Mouse (Mus musculus) heart, adult 2 months (tissue): ENCODE data around the gene Dnajc11. TPM values are rescaled to one million over a fixed set of nuclear protein-coding genes. Genes with fewer than 3 reads are reported as not detected.
A peak's percentile ranks its signal among the peaks of the same experiment; 100 is the strongest.

Source experiments
- DNase-seq, 2 experiments: peaks; one replicate each; pipeline ENCODE4 v3.0.0; 2021
- H3K27ac ChIP-seq: fragments of 200-600 bp; 2 replicates; pipeline ENCODE4 v1.8.1; 2022
- H3K27me3 ChIP-seq: fragments of 200-500 bp; 2 replicates; pipeline ENCODE4 v1.6.1; 2012; ENCODE audit warnings: mild to moderate bottlenecking, low read length, inconsistent platforms, mixed read lengths; ENCODE audit not compliant: control insufficient read depth, insufficient read depth
- H3K36me3 ChIP-seq: fragments of 200-500 bp; 2 replicates; pipeline ENCODE4 v1.6.1; 2012; ENCODE audit warnings: low read length, inconsistent platforms; ENCODE audit not compliant: control insufficient read depth, insufficient read depth
- H3K4me1 ChIP-seq: fragments of 200-500 bp; 2 replicates; pipeline ENCODE4 v1.6.1; 2011; ENCODE audit warnings: low read length; ENCODE audit not compliant: control insufficient read depth, insufficient read depth
- H3K4me3 ChIP-seq: fragments of 200-600 bp; 2 replicates; pipeline ENCODE4 v1.8.1; 2022
- H3K79me2 ChIP-seq: fragments of 200-500 bp; replicated peaks from 2 replicates; pipeline ENCODE4 v1.6.1; 2012; ENCODE audit warnings: mild to moderate bottlenecking, inconsistent platforms, low read length, moderate library complexity, mixed read lengths; ENCODE audit not compliant: control insufficient read depth, insufficient read depth
- H3K9ac ChIP-seq: fragments of 200-500 bp; 2 replicates; pipeline ENCODE4 v1.6.1; 2012; ENCODE audit warnings: low read depth, mild to moderate bottlenecking, control low read depth, inconsistent platforms, low read length, mixed read lengths
- CTCF ChIP-seq: fragments of 200-600 bp; IDR thresholded peaks from 2 replicates; pipeline ENCODE4 v1.8.1; 2022; ENCODE audit warnings: antibody characterized with exemption, mild to moderate bottlenecking, moderate library complexity
- EP300 ChIP-seq: fragments of 200-500 bp; IDR thresholded peaks from 2 replicates; pipeline ENCODE4 v1.6.1; 2011; ENCODE audit warnings: low read depth, low read length, control low read depth; ENCODE audit not compliant: insufficient read depth
- POLR2A ChIP-seq: fragments of 200-500 bp; IDR thresholded peaks from 2 replicates; pipeline ENCODE4 v1.6.1; 2011; ENCODE audit warnings: mild to moderate bottlenecking, low read depth, low read length, control low read depth; ENCODE audit not compliant: insufficient read depth
- WGBS: fragments of 180-500 bp; shearing (Covaris S2); methylation state at CpG from one replicate; pipeline ENCODE4 v1.1.7; 2018; 5-methylcytosine and 5-hydroxymethylcytosine counted together
- intact Hi-C: fragments of 180-260 bp; cut with DNase I; formaldehyde crosslinking; loops from one replicate; pipeline ENCODE4 v1.15.1; 2025
- polyA plus RNA-seq: library from polyadenylated mRNA; depleted of rRNA; stranded (reverse); fragments of >200 nt; gene quantifications from 2 replicates; pipeline ENCODE4 v1.2.3, GENCODE M21; 2012
- total RNA-seq, 2 experiments: library from RNA; stranded (reverse); gene quantifications; 2 replicates each; pipeline ENCODE4 v1.2.3; 2021

Dnajc11 gene
- total and polyA plus RNA-seq, 3 experiments = 55.9 to 84.3 (median 71.0) TPM

GRCm38 (mm10) chr4:151988014-151988341 lies 54.5 kb downstream of the Dnajc11 start:
- Histone ChIP-seq H3K27ac (peak overlapping the region; percentile 88), H3K27me3 (no peaks in the 10 kb centered on the region), H3K36me3 (no peaks in the 10 kb centered on the region), H3K9ac (peak overlapping the region; percentile 97), H3K4me3 (peak overlapping the region; percentile 83), H3K79me2 (no peaks in the 10 kb centered on the region), H3K4me1 (peaks cover 8% of the 10 kb centered on the region)
- WGBS = 20% methylated on average over 10 of the region's 10 CpGs
- TF ChIP-seq EP300 (no peak), POLR2A (no peak), CTCF (no peak)
- intact Hi-C loops = no loop called here
- DNase-seq = no peak

GRCm38 (mm10) chr4:151988342-151989109 lies 55.0 kb downstream of the Dnajc11 start, which contains the start of gene Thap3:
Thap3 (minus strand) TSS chr4:151988997.
- H3K4me3 ChIP-seq = peak within 1 kb of the TSS; percentile 83
- H3K4me1 ChIP-seq = peaks cover 8% of the 10 kb centered on the region
- H3K36me3 ChIP-seq = no peaks in the 10 kb centered on the region
- H3K9ac ChIP-seq = peak within 1 kb of the TSS; percentile 97
- peak within 1 kb of the TSS; percentile 88 for H3K27ac ChIP-seq
- TF ChIP-seq POLR2A = peak; percentile 42
- no peak for TF ChIP-seq CTCF
- no peak for TF ChIP-seq EP300
- peak; percentile 91 to 94 for DNase-seq
- H3K27me3 ChIP-seq = no peaks in the 10 kb centered on the region
- H3K79me2 ChIP-seq = no peaks in the 10 kb centered on the region
- under 1% methylated on average over 54 of the region's 54 CpGs for WGBS
- intact Hi-C loops = no loop called here

GRCm38 (mm10) chr4:151989110-151989488 lies 55.6 kb downstream of the Dnajc11 start:
- Histone ChIP-seq H3K9ac (0 out of 2 replicates have a peak overlapping the region, but pooled peaks have one; percentile 3), H3K4me3 (peak overlapping the region; percentile 83), H3K27me3 (no peaks in the 10 kb centered on the region), H3K36me3 (no peaks in the 10 kb centered on the region), H3K79me2 (no peaks in the 10 kb centered on the region), H3K27ac (peak overlapping the region; percentile 88), H3K4me1 (peaks cover 8% of the 10 kb centered on the region)
- intact Hi-C loops = no loop called here
- WGBS = 48% methylated on average over 6 of the region's 6 CpGs
- TF ChIP-seq EP300 (0 out of 2 replicates have a peak, but pooled peaks have one; percentile 32), POLR2A (no peak)
- no peak for DNase-seq

GRCm38 (mm10) chr4:151992091-151992490 lies 58.6 kb downstream of the Dnajc11 start:
- Histone ChIP-seq H3K27ac (no peak overlapping the region), H3K36me3 (no peaks in the 10 kb centered on the region), H3K4me3 (no peak overlapping the region), H3K79me2 (peaks cover 4% of the 10 kb centered on the region; the same call in 1 of the 2 replicates), H3K27me3 (no peaks in the 10 kb centered on the region), H3K9ac (no peak overlapping the region), H3K4me1 (peaks cover 5% of the 10 kb centered on the region; the same call in 1 of the 2 replicates)
- intact Hi-C loops = no loop called here
- DNase-seq = no peak
- TF ChIP-seq CTCF (no peak), POLR2A (no peak), EP300 (no peak)
- 89% methylated on average over 9 of the region's 9 CpGs for WGBS

- no peaks in the 10 kb centered on the region; the same call in 1 of the 2 replicates for H3K36me3 ChIP-seq
- intact Hi-C loops = no loop called here
- H3K27ac ChIP-seq = no peak overlapping the region
- 59% methylated on average over 6 of the region's 6 CpGs for WGBS
- H3K4me1 ChIP-seq = peaks cover 3% of the 10 kb centered on the region; the same call in 1 of the 2 replicates
- no peak overlapping the region for H3K4me3 ChIP-seq
- DNase-seq = no peak
- H3K79me2 ChIP-seq = peaks cover 4% of the 10 kb centered on the region; the same call in 1 of the 2 replicates
- H3K9ac ChIP-seq = no peak overlapping the region
- TF ChIP-seq EP300 = no peak
- no peak for TF ChIP-seq CTCF
- no peak for TF ChIP-seq POLR2A
- no peaks in the 10 kb centered on the region for H3K27me3 ChIP-seq
Observed at GRCm38 (mm10) chr4:151993035-151993434, 59.5 kb downstream of the Dnajc11 start.
